Mouse (Mus musculus) testis, adult 2 months (tissue): ENCODE data around the gene Plekhd1. TPM values are rescaled to one million over a fixed set of nuclear protein-coding genes. Genes with fewer than 3 reads are reported as not detected.

Experiments
- H3K27ac ChIP-seq: fragments of 200-500 bp; 2 replicates; pipeline ENCODE4 v1.5.1; 2012; ENCODE audit warnings: low read depth, low read length; ENCODE audit not compliant: control insufficient read depth, insufficient read depth
- H3K27me3 ChIP-seq: fragments of 200-500 bp; 2 replicates; pipeline ENCODE4 v1.6.1; 2012; ENCODE audit warnings: mild to moderate bottlenecking, low read length, moderate library complexity; ENCODE audit not compliant: control insufficient read depth, insufficient read depth
- H3K36me3 ChIP-seq: fragments of 200-500 bp; 2 replicates; pipeline ENCODE4 v1.6.1; 2012; ENCODE audit warnings: mild to moderate bottlenecking, low read length; ENCODE audit not compliant: control insufficient read depth, insufficient read depth
- H3K4me1 ChIP-seq: fragments of 200-500 bp; 2 replicates; pipeline ENCODE4 v1.6.1; 2012; ENCODE audit warnings: low read length; ENCODE audit not compliant: control insufficient read depth, insufficient read depth
- H3K4me3 ChIP-seq: fragments of 200-500 bp; 2 replicates; pipeline ENCODE4 v1.5.1; 2012; ENCODE audit warnings: low read depth, mild to moderate bottlenecking, low read length, moderate library complexity, mixed read lengths; ENCODE audit not compliant: control insufficient read depth
- CTCF ChIP-seq: fragments of 200-500 bp; IDR thresholded peaks from 2 replicates; pipeline ENCODE4 v1.5.1; 2012; ENCODE audit warnings: low read depth, mild to moderate bottlenecking, inconsistent platforms, low read length, moderate library complexity; ENCODE audit not compliant: control insufficient read depth, insufficient read depth, insufficient replicate concordance
- POLR2A ChIP-seq: fragments of 200-500 bp; IDR thresholded peaks from 2 replicates; pipeline ENCODE4 v1.6.1; 2012; ENCODE audit warnings: low read depth, mild to moderate bottlenecking, inconsistent platforms, low read length, moderate library complexity; ENCODE audit not compliant: control insufficient read depth
- polyA plus RNA-seq: library from polyadenylated mRNA; depleted of rRNA; stranded (reverse); fragments of >200 nt; gene quantifications from 2 replicates; pipeline ENCODE4 v1.2.3, GENCODE M21; 2012

Plekhd1 gene
- polyA plus RNA-seq, 1 experiment: 7.6 TPM

DNA sequence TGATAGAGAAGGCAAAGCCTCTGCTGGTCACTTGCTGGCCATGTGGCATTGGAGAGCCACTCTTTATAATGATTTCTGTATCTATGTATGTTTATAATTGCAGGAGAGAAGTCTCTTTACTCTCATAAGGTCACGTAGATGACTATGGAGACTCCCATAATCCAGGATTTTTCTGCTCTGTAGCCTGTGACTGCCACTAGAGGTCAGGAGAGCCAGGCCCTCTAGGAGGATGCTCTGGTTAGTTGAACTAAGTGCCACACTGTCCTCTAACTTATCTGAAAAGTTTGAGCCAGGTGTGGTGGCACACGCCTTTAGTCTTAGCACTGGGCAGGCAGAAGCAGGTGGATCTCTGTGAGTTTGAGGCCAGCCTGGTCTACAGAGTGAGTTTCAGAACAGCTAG is 36.4 kb downstream of the Plekhd1 start:
- TF ChIP-seq POLR2A (no peak), CTCF (no peak)
- no peaks in the 10 kb centered on the region for H3K36me3 ChIP-seq
- no peaks in the 10 kb centered on the region for H3K4me1 ChIP-seq
- H3K4me3 ChIP-seq: no peak overlapping the region
- no peaks in the 10 kb centered on the region for H3K27me3 ChIP-seq
- no peak overlapping the region for H3K27ac ChIP-seq

DNA sequence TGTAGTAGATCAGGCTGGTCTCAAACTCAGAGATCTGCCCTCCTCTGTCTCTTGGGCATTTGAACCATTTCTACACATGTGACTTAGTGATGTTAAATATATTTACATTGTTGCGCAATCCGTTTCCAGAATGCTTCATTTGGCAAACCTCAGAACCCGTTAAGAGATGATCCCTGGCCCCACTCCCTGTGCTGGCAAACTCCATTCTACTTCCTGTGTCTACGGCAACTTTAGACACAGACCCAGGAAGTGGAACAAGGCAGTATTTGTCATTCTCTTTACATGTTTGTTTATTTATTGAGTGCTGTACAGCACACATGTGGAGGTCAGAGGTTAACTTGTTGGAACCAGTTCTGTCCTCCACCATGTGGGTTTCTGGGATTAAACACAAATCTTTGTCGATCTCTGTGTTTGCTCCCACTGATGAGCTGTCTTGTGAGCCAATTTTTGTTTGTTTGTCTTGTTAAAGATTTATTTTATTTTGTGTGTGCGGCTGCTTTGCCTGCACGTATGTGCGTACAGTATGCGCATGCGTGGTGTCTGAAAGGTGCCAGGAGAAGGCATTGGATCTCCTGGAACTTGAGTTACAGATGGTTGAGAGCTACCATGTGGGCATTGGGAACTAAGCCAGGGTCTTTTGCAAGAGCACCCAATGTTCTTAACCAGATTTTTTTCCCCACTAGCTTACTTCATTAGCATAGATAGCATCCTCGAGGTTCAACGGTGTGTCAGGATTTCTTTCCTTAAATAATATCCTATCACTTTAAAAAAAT is 37.6 kb downstream of the Plekhd1 start:
- TF ChIP-seq CTCF (no peak), POLR2A (no peak)
- Histone ChIP-seq H3K4me3 (no peak overlapping the region), H3K27me3 (no peaks in the 10 kb centered on the region), H3K4me1 (no peaks in the 10 kb centered on the region), H3K27ac (no peak overlapping the region), H3K36me3 (no peaks in the 10 kb centered on the region)

DNA sequence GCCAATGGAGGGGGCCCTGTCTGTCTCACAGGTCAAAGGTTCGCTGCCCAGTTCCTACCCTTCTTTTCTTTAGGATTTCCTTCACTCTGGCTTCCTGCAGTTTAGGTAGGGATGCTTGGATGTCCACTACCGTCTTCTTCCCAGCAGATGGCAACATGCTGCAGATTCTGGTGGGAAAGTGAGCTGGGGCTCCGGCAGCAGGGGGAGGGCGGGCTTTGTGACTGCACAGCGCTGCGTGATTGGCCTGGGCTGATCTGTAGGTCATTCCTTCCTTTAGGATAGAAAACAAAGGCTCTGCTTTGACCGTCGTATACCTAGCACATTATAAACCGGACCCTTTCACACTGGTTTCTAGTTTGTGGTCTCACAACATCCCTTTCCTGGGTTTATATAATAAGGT is 38.2 kb downstream of the Plekhd1 start:
- H3K27me3 ChIP-seq: no peaks in the 10 kb centered on the region
- no peaks in the 10 kb centered on the region for H3K4me1 ChIP-seq
- H3K36me3 ChIP-seq: no peaks in the 10 kb centered on the region
- no peak overlapping the region for H3K27ac ChIP-seq
- TF ChIP-seq CTCF (peak; percentile 34; the same call in 1 of the 2 replicates), POLR2A (no peak)
- no peak overlapping the region for H3K4me3 ChIP-seq

DNA sequence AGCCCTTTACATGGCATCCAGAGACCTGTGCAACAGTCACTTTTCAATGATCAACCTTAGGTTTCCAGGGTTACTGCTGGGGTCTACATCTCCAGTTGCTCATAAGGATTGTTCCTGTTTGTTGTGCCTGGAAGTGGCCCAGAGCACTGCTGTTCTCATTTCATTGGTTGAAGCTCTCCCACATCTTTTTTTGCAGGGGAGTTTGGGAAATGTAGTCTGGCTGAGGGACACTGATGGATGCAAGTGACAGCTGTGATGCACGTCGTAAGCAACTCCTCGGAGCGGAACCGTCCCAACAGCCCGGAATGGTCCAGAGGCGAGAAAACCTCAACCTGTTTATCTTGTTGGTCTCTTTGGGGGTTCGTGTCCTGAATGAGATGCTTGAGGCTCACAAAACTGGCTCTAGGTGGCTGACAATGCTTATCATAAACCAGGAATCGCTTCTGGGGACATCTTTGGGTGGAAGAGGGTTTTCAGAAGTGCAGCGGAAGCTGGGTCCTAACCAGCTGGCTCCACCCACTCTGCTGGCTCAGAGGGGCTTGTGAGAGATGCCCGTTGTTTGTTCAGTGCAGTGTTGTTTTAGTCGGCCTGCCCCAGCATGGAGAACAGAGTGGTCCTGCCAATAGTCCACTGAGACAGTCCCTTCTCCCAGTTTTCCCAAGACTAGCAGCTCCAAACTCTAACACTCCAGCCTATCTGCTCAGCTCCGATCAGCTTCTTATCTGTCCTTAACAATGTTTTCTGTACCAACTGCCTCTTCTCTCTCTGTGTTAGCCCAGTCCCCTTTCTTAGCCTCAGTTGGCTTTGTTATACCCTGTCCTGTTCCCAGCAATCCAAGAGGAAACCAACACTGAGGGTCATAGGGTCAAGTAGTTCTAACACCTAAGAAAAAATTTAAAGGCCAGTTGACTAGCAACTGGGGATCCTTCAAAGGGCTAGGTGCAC is 42.4 kb downstream of the Plekhd1 start:
- TF ChIP-seq CTCF (no peak), POLR2A (no peak)
- Histone ChIP-seq H3K27ac (no peak overlapping the region), H3K4me1 (0 out of 2 replicates have a peak, but pooled peaks cover 2% of the 10 kb centered on the region), H3K4me3 (no peak overlapping the region), H3K27me3 (no peaks in the 10 kb centered on the region), H3K36me3 (no peaks in the 10 kb centered on the region)

DNA sequence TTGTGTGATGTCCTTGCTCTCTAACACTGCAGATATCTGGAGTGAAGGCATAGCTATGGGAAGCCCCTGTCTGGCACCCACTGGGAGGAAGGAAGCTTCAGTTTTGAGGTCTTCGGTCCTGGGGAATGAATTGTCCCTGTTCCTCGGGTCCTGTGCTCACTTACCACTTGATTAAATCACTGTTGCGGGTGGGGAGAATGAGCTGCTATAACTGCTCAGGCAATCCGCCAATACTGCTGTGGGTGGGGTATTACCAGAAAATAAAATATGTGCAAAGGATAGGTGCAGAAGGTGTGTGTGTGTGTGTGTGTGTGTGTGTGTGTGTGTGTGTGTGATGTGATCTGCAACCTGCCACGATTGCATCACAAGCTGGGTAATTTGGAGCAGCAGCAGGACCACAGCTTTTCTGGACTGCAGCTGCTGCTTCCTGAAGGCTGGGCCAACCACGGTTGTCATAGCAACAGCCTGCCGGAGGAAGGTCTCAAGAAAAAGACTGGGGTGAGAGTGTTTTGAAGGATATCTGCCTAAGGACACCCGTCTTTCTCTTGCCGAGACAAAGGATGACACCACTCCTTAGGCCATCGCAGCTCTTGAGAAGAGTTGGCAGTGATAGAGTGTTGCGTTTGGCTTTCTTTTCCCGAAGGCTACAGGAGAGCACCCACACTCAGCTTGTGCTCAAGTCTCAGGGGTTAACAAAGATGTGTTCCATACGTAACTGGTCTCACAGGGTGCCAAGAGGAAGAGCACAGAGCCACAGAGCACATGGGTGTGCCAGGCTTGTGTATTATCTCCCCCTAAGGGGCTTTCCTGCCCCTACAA is 44.3 kb downstream of the Plekhd1 start:
- Histone ChIP-seq H3K36me3 (no peaks in the 10 kb centered on the region), H3K4me1 (0 out of 2 replicates have a peak, but pooled peaks cover 2% of the 10 kb centered on the region), H3K27me3 (no peaks in the 10 kb centered on the region), H3K4me3 (no peak overlapping the region), H3K27ac (no peak overlapping the region)
- no peak for TF ChIP-seq POLR2A
- no peak for TF ChIP-seq CTCF

DNA sequence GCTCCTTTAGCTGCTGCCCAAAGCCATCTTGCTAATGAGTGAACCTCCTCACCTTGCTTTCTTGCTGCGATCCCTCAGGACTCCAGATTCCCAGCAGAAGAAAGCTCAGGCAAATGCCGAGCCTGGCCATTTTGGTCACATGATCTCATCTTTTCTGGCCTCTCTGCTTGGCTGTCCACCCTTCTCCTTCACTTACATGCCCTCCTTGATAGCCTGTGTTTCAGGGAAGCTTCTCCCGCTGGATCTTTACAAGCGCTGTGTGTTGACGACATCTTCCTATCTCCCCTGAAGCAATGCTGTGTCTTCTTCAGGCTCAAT is 44.9 kb downstream of the Plekhd1 start:
- Histone ChIP-seq H3K4me3 (no peak overlapping the region), H3K27me3 (no peaks in the 10 kb centered on the region), H3K36me3 (no peaks in the 10 kb centered on the region), H3K4me1 (0 out of 2 replicates have a peak, but pooled peaks cover 2% of the 10 kb centered on the region), H3K27ac (no peak overlapping the region)
- TF ChIP-seq CTCF (no peak), POLR2A (no peak)

DNA sequence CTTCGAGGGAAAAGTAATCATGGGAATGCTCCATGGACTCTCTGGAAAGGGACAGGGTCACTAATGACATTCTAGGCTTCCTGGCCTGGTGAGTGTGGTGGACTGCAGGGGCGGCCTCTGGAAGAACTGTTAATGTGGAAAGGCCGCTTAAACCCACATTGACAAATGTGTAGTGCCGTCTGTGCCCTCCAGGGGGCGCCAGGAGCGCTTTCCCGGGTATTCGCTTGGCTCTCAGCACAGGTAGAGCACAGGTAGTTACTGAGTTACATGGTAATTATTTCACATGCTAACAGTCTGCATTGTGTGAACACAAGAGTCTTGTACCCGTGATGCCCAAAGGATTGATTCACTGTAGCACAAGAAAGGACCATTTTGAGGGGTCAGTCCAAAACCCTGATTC is 47.1 kb downstream of the Plekhd1 start:
- Histone ChIP-seq H3K4me3 (peak overlapping the region; percentile 57), H3K27me3 (no peaks in the 10 kb centered on the region), H3K36me3 (no peaks in the 10 kb centered on the region), H3K27ac (no peak overlapping the region), H3K4me1 (0 out of 2 replicates have a peak, but pooled peaks cover 2% of the 10 kb centered on the region)
- TF ChIP-seq POLR2A: no peak
- peak; percentile 95 for TF ChIP-seq CTCF
